Mouse (Mus musculus) T-cell, adult 2 months (primary cell): Measurements from ENCODE around the gene Plxnc1.

Source experiments
- DNase-seq: peaks from one replicate; pipeline ENCODE4 v3.0.0; 2022; ENCODE audit warnings: low spot score

The Plxnc1 gene

DNA sequence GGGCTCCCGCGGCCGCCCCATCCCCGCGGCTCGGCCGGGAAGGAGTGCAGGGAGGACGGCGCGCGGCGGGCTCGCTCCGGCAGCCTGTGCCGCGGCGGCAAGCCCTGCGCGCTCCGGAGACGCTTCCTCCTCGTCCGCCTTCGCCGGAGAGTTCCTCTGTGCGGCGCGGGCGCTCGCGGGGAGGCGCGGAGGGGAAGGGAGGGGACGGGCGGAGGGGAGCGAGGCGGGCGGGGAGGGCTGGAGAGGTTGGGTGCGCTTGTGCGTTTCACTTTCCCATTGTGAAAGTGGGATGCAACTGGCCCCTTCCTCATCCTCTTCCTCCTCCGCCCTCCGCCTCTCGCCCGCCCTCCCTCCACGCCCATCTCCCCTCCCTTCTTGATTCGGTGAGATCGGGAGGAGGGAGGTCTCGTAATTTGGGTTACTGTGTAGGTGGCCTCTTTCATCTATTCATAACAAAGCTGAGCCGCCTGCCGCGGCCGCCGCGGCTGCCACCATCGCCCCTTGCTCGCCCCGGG is at the start of gene Plxnc1:
Plxnc1 (minus strand) TSS at position 145 of the 515 bp plus-strand sequence.
- peak; percentile 43 for DNase-seq

DNA sequence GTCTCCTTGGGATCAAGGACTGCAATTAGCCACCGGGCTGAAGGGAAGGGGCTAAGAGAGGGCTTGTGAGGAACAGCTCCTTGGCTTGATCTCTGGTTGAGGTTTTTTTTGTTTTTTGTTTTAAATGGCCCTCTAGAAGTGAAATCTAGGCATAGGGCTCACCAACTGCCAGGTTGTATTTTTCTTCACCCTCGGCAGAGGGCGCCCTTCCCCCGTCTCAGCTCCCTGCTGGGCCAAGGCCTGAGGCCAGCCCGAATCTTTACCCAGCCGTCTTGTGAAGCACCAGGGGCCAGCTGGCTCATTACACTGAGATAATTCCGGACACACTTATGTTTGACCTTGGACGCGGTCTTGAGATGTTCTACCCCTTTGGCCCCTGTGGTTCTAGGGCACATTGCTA is 47.5 kb upstream of the Plxnc1 start:
- DNase-seq, result peak; percentile 69

GRCm38 (mm10) chr10:94991564-94992097 is 47.0 kb upstream of the Plxnc1 start:
- peak; percentile 61 for DNase-seq

DNA sequence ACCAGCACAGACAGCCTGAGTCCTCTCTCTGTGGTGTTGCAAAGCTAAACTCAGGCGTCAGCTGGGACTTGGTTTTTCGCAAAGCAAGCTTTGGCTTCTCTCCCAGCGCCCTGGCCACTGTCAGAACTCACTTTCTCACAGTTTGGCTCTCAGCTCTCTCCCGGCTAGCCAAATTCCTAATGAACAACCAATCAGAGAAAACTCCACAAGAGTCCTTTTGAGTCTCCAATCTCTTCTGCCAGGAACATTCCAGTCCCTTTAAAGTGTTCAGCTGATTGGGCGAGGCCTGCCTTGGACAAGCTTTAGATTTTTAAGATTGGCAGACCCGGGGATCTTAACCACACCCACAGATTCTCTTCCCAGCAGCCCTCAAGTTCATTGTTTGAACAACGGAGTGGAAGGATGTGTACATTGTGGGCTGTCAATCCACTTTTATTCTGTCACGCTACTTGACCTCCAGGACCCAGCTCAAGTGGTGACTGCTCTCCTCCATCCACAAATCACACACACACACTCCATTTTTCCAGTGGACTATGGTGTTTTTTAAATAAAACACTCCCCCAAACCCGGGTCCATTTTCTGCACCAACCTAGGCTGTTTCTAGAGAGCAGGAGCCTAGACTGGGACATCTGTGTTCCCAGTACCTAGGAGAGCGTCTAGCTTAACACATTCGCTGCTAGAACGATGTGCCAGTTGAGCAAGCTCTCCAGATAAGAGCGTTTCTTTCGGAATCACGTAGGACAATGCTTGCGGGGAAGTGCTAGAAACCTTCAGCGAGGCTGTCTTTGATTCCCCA is 46.3 kb upstream of the Plxnc1 start:
- no peak for DNase-seq

DNA sequence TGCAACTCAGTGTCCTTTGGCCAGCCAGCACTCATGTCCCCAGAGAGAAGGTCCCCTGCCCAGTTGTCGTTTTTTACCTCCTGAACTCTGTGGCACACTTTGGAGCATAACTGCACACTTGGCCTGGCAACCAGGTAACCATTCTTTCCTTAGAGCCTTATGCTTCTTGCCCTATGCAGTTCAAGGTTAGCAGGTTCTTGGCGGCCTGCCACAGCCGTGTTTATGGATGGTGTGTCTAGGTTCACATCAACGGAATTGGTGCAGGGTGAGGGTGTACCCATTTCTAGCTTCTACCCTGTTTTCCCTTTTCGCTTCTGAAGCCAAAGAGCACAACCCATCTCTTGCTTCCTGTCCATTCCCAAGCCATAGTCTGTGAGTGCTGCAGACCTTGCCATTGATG is 44.7 kb upstream of the Plxnc1 start:
- DNase-seq, result no peak

DNA sequence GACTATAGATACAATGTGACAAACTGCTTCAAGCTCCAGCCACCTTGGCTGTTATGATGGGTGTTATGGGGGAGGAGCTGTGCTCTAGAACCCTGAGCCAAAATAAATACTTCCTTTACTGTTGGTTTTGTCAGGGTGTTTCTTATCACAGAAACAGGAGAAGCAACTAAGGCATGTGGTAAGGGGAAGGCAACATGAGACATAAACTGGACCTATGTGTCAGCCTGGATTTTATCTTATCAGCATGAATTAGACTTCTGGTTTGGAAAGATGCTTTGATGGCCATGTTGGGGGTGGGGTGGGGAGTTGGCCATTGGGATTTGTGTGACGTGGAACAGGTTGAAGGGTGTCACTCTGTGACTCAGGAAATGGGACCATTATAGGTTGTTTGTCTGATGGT is 40.5 kb upstream of the Plxnc1 start:
- no peak for DNase-seq

- no peak for DNase-seq
Observed at GRCm38 (mm10) chr10:94982528-94982927, 37.9 kb upstream of the Plxnc1 start.

DNA sequence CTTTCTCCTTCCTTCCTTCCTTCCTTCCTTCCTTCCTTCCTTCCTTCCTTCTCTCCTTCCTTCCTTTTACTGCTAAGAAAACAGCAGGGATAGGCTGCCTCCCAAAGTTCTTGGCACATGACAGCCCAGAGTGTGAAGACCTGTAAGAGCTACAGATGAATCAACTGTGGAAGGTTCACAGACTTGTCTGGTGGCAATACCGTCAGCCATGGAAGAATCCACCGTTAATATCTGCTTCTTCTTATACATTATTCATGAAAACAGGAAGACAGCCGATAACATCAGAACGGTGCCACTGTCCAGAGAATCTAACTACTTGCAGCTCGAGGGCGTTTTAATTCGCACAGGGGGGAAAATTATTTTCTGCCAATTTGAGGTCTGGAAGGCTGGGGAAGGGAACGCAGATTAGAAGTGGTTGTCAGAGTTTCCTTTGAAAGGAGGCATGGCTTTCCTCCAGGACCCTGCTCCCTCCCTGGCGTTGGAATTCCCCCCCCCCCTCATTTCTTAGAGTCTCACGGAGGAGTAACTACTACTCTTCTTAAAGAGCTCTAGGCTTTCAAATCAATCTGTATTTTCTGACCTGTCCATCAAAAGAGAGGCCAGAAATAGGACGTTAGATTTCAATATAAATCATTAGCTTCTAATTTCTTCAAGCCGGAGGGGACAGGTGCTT is 37.0 kb upstream of the Plxnc1 start:
- DNase-seq, result no peak

DNA sequence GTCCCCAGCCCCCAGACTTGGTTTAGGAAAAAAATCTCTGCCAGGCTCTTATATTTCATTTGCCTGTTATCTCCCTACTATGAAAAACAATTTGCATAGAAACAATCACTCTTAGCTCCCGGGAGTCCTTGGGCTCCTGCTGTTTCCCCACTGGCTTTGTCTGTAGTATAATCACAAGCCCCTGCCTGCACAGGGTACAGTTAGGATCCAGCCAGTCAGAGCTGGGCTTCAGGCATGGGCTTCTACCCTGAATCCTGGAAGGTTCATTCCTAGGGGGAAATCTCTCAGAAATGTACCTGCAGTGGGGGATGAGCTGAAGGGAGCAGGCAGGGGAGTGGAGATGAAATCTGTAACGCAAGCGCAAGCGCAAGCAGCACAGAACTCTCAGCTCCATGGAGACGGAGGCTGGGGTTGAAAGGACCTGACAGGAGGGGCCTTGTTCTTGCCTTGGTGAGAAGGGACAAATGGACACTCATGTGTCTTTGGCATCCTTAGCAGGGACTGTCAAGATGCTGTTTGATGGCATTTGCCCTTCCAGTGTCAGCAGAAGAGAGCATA is 33.7 kb upstream of the Plxnc1 start:
- no peak for DNase-seq

DNA sequence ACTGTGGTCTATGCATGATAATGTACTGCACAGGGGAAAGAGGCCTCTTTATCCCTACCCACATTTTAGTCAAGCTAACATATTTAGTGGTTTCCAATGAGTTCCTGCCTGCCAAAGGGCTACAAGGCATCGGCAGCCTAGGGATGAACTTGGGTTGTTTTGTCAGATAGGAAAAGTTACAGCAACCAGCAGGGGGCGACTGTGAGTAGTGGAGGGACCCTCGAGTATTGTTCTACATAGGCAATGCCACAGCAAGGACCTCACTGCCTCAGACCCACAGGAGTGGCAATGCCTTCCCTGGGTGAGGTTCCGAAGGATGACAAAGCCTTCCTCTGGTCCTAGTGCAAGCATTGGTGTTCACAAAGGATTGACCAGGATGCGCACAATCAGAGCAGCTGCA is 31.7 kb upstream of the Plxnc1 start:
- no peak for DNase-seq

DNA sequence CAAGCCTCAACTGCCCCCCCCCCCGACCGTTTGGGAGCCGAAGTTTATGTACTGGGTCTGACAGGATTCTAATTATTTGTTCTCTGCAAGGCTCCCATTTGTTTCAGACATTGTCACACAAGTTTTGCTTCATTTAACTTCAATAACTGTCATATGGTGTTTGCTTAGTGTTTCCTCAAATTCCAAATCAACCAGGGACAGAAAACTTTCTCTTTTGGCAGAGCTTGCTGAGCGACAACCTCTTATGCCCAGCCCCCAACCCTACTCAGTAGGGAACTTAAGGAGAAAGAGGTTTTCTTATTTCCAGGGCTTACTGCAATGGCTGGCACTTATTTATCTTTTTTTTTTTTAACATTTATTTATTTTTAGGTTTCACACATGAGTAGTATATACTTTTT is 30.5 kb upstream of the Plxnc1 start:
- DNase-seq, result no peak

DNA sequence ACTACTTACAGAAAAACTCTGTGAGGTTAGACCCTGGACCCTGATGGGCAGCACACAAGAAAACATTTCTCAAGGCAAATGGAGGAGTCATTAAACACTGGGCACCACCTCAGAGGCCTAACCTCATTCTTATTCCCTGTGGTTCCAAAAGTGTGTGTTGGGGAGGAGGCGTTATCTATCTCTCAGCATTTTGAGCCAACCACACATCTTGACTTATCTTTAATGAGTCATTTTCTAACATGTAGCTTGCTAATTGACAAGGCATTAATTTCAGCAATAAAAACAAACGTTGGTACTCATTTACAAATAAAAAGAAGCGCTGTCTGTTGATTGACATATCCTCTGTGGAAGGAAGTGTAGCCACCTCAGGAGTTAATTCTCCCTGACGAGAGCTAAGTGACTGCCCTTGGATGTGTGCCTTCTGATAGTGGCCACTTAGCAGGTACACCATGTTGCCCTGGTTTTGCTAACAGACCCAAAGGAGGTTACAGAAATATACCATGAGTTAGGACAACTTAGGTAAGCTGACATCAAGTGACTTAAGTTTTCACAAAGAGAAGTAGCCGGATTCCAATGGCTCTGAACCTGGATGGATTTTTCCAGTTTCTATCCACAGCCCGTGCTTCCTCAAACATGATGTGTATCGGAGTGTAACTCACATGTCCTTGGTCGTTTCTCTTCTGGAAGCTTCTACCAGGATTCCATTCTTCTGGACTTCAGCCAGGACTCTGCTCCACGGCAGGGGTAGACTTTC is 29.9 kb upstream of the Plxnc1 start:
- DNase-seq, result no peak

GRCm38 (mm10) chr10:94971625-94972161 is 27.1 kb upstream of the Plxnc1 start:
- DNase-seq, result no peak

- no peak for DNase-seq
Observed at GRCm38 (mm10) chr10:94970221-94970620, 25.6 kb upstream of the Plxnc1 start.

- no peak for DNase-seq
Observed at GRCm38 (mm10) chr10:94967468-94967867, 22.8 kb upstream of the Plxnc1 start.

DNA sequence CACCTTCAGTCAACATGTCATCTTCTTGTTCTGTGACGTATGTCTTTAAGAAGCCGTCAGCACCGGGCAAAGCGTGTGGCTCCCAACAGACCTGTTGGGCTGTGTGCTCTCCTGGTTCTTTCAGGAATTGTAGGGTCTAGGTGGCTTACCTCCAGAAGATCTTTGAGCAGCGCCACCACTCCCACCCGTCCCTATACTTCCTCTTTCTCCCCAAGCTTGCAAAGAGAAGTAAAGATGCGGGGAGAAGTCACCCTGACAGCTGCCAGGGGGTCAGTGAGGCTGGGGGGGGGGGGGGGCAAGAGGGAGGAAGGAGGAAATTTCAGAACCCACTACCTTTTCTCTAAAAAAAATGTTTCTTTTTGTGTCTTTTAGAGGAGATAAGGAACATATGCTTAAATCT is 22.2 kb upstream of the Plxnc1 start:
- DNase-seq, result no peak

- DNase-seq, result no peak
Observed at GRCm38 (mm10) chr10:94965093-94965492, 20.5 kb upstream of the Plxnc1 start.

DNA sequence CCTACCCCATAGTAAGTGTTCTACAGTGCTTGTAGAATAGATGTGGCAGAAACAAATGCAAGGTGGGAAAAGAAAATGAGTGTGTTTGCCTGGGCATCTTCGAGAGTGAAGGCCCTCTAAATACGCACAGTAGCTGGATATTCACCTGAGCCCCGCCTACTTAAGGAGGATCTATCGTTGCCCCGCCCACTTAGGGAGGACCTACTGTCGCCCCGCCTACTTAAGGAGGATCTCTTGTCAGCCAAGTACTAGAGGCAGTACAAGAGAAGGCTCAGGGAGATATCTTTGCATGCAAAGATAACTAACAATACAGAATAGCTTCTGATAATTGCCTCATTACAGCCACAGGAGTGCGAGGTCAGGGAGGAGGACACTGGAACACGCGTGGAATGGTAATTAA is 17.4 kb upstream of the Plxnc1 start:
- DNase-seq, result no peak

DNA sequence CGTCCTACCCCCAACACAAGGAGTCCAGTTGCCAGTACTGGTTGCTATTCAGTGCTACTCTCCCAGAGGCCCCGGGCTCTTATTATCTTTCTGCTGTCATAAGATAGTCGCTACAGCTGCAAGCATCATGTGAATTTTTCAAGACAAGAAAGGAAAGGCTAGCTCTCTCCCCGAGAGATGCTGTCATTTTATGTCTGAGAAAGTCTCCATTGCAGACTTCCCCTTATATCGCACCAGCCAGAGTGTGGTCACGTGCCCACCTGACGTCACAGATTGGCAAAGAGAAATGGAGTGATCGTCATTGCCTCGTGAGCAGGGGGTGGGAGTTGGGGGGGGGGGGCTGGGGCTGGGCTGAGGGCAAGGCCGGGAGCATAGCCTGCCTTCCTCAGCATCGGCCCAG is 16.6 kb upstream of the Plxnc1 start:
- DNase-seq, result no peak

- DNase-seq, result peak; percentile 43
Observed at GRCm38 (mm10) chr10:94958311-94958710, 13.7 kb upstream of the Plxnc1 start.

- no peak for DNase-seq
Observed at GRCm38 (mm10) chr10:94957705-94958104, 13.1 kb upstream of the Plxnc1 start.
